Mouse (Mus musculus) liver, embryonic 14.5 days (tissue): ENCODE results near the gene Sh3pxd2b. TPM values are rescaled to one million over a fixed set of nuclear protein-coding genes. Genes with fewer than 3 reads are reported as not detected.
A peak's percentile ranks its signal among the peaks of the same experiment; 100 is the strongest.

Experiments used
- ATAC-seq: fragments of 200-750 bp; cut with Nextera tagmentation; 2 replicates; pipeline ENCODE4 v1.8.0; 2017; ENCODE audit warnings: moderate number of reproducible peaks, mild to moderate bottlenecking, moderate library complexity; ENCODE audit not compliant: insufficient read depth
- DNase-seq, 3 experiments: peaks; one replicate each; pipeline ENCODE4 v3.0.0-alpha.2; 2012 to 2013; ENCODE audit warnings: low read depth in 3 of 3, low spot score in 3 of 3
- H3K27ac ChIP-seq: fragments of 300-500 bp; sonication (generic); 2 replicates; pipeline ENCODE4 v1.5.1; 2014; ENCODE audit warnings: moderate library complexity, mild to moderate bottlenecking, control low read depth, inconsistent platforms
- H3K27me3 ChIP-seq: fragments of 300-500 bp; sonication (generic); 2 replicates; pipeline ENCODE4 v1.6.1; 2014; ENCODE audit warnings: mild to moderate bottlenecking, low read length, moderate library complexity; ENCODE audit not compliant: control insufficient read depth, insufficient read depth
- H3K36me3 ChIP-seq: fragments of 300-500 bp; sonication (generic); replicated peaks from 2 replicates; pipeline ENCODE4 v1.6.1; 2014; ENCODE audit warnings: low read depth; ENCODE audit not compliant: control insufficient read depth, insufficient read depth
- H3K4me1 ChIP-seq, 2 experiments: fragments of 200-500 bp in 1 of 2; fragments of 300-500 bp in 1 of 2; sonication (generic) in 1 of 2; replicated peaks; 2 replicates each; pipeline ENCODE4 v1.6.1; 2012 to 2014; ENCODE audit warnings: antibody characterized with exemption in 1 of 2, inconsistent platforms in 1 of 2, low read length in 1 of 2; ENCODE audit not compliant: control insufficient read depth in 2 of 2, insufficient read depth in 2 of 2
- H3K4me2 ChIP-seq: fragments of 300-500 bp; sonication (generic); 2 replicates; pipeline ENCODE4 v1.6.1; 2014; ENCODE audit warnings: low read depth, mild to moderate bottlenecking, control low read depth, moderate library complexity
- H3K4me3 ChIP-seq, 2 experiments: fragments of 200-500 bp in 1 of 2; fragments of 300-500 bp in 1 of 2; sonication (generic) in 1 of 2; 2 replicates each; pipeline ENCODE4 v1.5.1; 2012 to 2014; ENCODE audit warnings: low read depth in 2 of 2, low read length in 2 of 2, mild to moderate bottlenecking in 2 of 2, control low read depth in 1 of 2, inconsistent platforms in 1 of 2, moderate library complexity in 1 of 2; ENCODE audit not compliant: insufficient read depth in 1 of 2
- H3K9ac ChIP-seq: fragments of 300-500 bp; sonication (generic); replicated peaks from 2 replicates; pipeline ENCODE4 v1.6.1; 2014; ENCODE audit warnings: mild to moderate bottlenecking, control low read depth, moderate library complexity
- H3K9me3 ChIP-seq: fragments of 300-500 bp; sonication (generic); 2 replicates; pipeline ENCODE4 v1.6.1; 2016; ENCODE audit warnings: low read length, mixed read lengths; ENCODE audit not compliant: control insufficient read depth
- CTCF ChIP-seq: IDR thresholded peaks from 2 replicates; pipeline ENCODE4 v1.5.1; 2016; ENCODE audit warnings: antibody characterized with exemption, low read depth, control low read depth
- EP300 ChIP-seq: IDR thresholded peaks from 2 replicates; pipeline ENCODE4 v1.6.1; 2016; ENCODE audit warnings: antibody characterized with exemption, low read depth
- WGBS: fragments of 180-500 bp; shearing (Covaris S2); extraction: QIAGEN DNeasy Blood & Tissue Kit; methylation state at CpG from one replicate; pipeline ENCODE4 v1.1.7; 2014; ENCODE audit not compliant: insufficient replicate concordance; 5-methylcytosine and 5-hydroxymethylcytosine counted together
- polyA plus RNA-seq, 2 experiments: library from polyadenylated mRNA; depleted of rRNA in 1 of 2; stranded (reverse) in 1 of 2; unstranded in 1 of 2; fragments of >200 nt; fragmentation: Nextera tagmentation in 1 of 2; extraction: Ambion mirVana in 1 of 2; gene quantifications; 2 replicates each; pipeline versions ENCODE4 v1.2.1 to v1.2.3; 2012 to 2014

The Sh3pxd2b gene
- polyA plus RNA-seq, 2 experiments: 0.83 to 0.89 TPM

GRCm38 (mm10) chr11:32442576-32442975 lies 95.0 kb downstream of the Sh3pxd2b start:
- Histone ChIP-seq H3K36me3 (no peaks in the 10 kb centered on the region), H3K4me2 (no peak overlapping the region), H3K4me1 (peaks cover 0 to 5% of the 10 kb centered on the region in 2 experiments; a peak in 2 of 4 replicates), H3K27ac (no peak overlapping the region), H3K9ac (no peak overlapping the region), H3K27me3 (no peaks in the 10 kb centered on the region), H3K9me3 (no peaks in the 10 kb centered on the region), H3K4me3 (no peak overlapping the region)
- WGBS: 56% methylated on average over 3 of the region's 3 CpGs
- TF ChIP-seq CTCF (no peak), EP300 (no peak)
- ATAC-seq (no peak), DNase-seq (no peak)

DNA sequence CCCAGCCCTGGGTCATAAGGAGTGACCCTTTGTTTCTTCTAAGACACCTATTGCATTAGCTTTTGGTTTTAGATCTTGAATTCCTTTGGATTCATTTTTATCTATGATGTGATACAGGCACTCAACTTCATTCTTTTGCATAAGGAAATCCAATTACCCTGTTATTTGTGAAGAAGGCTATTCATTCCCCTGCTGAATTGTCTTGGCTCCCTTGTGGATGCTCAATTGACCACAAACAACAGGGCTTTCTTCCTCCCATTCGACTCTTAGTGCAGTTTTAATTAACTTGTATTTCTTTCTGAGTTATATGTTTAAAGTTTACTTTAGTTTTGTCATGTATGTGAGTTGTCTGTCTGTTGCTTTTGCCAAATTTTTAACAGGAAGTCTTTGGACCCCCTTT lies 96.6 kb downstream of the Sh3pxd2b start:
- no peak for ATAC-seq
- peaks cover 0 to 5% of the 10 kb centered on the region in 2 experiments; a peak in 2 of 4 replicates for H3K4me1 ChIP-seq
- 32% methylated on average over 1 of the region's 1 CpGs for WGBS

GRCm38 (mm10) chr11:32445135-32445534 lies 97.5 kb downstream of the Sh3pxd2b start:
- no peak for TF ChIP-seq EP300
- no peak for TF ChIP-seq CTCF
- H3K27ac ChIP-seq: no peak overlapping the region
- ATAC-seq: no peak
- H3K36me3 ChIP-seq: no peaks in the 10 kb centered on the region
- no peak for DNase-seq
- no peak overlapping the region for H3K4me2 ChIP-seq
- H3K4me1 ChIP-seq: peaks cover 0 to 5% of the 10 kb centered on the region in 2 experiments; a peak in 2 of 4 replicates
- WGBS: 40% methylated on average over 1 of the region's 1 CpGs
- H3K9me3 ChIP-seq: no peaks in the 10 kb centered on the region
- H3K27me3 ChIP-seq: no peaks in the 10 kb centered on the region
- H3K4me3 ChIP-seq: no peak overlapping the region
- no peak overlapping the region for H3K9ac ChIP-seq

More for the DNA sequence above, 96.6 kb downstream of the Sh3pxd2b start:
- no peak for DNase-seq
- Histone ChIP-seq H3K36me3 (no peaks in the 10 kb centered on the region), H3K4me2 (no peak overlapping the region), H3K27me3 (no peaks in the 10 kb centered on the region), H3K27ac (no peak overlapping the region), H3K9me3 (no peaks in the 10 kb centered on the region), H3K4me3 (no peak overlapping the region), H3K9ac (no peak overlapping the region)
- TF ChIP-seq EP300: no peak
- TF ChIP-seq CTCF: no peak

DNA sequence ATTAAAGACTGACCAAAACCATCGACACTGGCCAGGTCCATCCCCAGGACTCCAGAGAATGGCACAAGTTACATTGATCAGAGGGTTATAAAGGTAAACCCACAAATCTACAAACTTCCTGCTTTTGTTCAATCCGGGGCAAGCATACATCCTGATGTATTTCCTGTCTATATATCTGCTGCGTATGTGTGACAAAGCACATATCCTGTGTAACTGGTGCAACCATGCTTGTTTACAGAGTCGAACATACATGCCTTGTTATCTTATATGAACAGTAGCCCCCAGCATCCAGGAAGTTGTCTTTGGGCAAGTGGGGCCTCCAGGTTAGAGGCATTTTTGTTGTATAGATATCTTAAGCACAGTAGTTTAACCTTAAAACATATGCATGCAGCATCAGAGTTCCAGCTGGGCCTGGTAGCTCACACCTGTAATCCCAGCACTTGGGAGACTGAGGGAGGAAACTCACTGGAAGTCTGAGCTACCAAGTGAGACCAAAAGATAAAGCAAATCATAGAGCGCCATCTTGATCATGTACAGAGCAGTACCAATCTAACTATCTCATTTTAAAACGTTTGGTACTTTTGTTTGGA lies 98.1 kb downstream of the Sh3pxd2b start:
- no peaks in the 10 kb centered on the region for H3K27me3 ChIP-seq
- no peaks in the 10 kb centered on the region for H3K36me3 ChIP-seq
- no peak for TF ChIP-seq CTCF
- TF ChIP-seq EP300: peak; percentile 30; the same call in 1 of the 2 replicates
- no peaks in the 10 kb centered on the region for H3K9me3 ChIP-seq
- no peak for DNase-seq
- H3K4me3 ChIP-seq: no peak overlapping the region
- peaks cover 0 to 5% of the 10 kb centered on the region in 2 experiments; a peak in 2 of 4 replicates for H3K4me1 ChIP-seq
- H3K9ac ChIP-seq: no peak overlapping the region
- ATAC-seq: no peak
- H3K27ac ChIP-seq: no peak overlapping the region
- 22% methylated on average over 6 of the region's 6 CpGs for WGBS
- no peak overlapping the region for H3K4me2 ChIP-seq

DNA sequence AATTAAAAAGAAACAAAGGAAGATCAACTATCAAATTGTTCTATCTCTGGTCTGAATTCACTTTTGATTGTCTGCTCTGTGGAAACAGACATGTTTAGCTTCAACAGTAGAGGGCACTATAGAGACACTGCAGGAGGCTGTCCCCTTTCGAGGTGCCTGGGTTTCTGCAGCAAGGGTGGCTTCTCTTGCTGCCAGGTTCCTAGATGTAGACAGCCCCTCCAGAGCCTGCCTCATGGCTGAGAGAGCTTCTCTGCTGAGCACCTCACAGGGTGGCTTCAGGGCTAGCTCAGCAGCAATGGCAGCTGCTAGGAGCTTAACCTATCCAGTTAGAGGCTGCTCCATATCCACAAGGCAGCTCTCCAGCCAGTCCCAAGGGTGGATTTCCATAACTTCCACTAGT lies 102.6 kb downstream of the Sh3pxd2b start:
- Histone ChIP-seq H3K4me1 (peaks cover 4 to 8% of the 10 kb centered on the region in 2 experiments), H3K27ac (no peak overlapping the region), H3K36me3 (no peaks in the 10 kb centered on the region), H3K9me3 (no peaks in the 10 kb centered on the region), H3K4me3 (no peak overlapping the region), H3K4me2 (no peak overlapping the region), H3K27me3 (no peaks in the 10 kb centered on the region), H3K9ac (no peak overlapping the region)
- ATAC-seq (no peak), DNase-seq (peak in 1 of 3 experiments; percentile 18)
- TF ChIP-seq CTCF (peak; percentile 81), EP300 (no peak)
- 0% methylated on average over 1 of the region's 1 CpGs for WGBS
